Mouse (Mus musculus) left cerebral cortex, adult 11 months (tissue): ENCODE data around the gene Stmn1.
"Not testable (repeated sequence)": the region's sequence is repeated elsewhere in the genome, so short reads cannot be mapped to it uniquely, and the experiment has no call there.

Experiments
- DNase-seq: peaks from one replicate; pipeline ENCODE4 v3.0.0; 2022; ENCODE audit warnings: low spot score

Gene Stmn1

GRCm38 (mm10) chr4:134485151-134485900 lies 17.2 kb downstream of the Stmn1 start:
- DNase-seq = no peak

DNA sequence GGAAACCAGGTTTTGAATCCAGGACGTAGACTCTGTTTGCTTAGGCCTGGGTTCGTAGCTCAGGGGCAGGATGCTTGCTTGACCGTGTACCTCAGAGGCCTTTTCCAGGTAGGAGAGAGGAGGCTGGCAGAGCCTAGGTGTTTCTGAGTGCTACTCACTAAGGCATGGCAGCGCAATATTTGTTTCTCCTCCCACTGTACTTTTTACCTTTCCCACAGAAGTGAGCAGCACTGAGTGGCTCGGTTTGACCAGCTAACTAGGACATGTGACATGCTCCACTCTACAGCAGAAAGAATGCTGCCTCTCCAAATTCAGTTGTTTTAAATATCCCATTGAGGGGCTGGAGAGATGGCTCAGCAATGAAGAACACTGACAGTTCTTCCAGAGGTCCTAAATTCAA lies 20.1 kb downstream of the Stmn1 start:
- no peak for DNase-seq

- DNase-seq = no peak
Measured at GRCm38 (mm10) chr4:134489986-134490665, 22.0 kb downstream of the Stmn1 start.

DNA sequence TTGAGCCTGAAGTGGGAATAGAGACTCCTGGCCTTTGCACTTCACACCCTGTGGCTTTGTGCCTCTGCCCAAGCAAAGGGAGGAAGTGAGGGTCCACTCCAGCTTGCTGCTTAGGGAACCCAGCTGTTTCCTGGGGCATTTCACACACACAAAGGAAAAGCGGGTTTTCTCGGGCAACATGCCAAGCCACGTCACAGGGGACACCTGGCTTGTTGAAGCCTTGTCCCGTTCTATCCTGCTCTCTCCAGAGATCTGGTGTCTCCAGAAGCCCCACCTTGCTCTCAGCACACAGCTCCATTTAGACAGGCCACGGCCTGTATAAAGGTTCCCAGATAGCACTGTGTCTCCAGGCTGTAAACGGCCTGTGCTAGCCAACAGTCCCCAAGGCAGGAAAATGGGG lies 23.6 kb downstream of the Stmn1 start:
- no peak for DNase-seq

- not testable (repeated sequence) for DNase-seq
Measured at GRCm38 (mm10) chr4:134494161-134494560, 26.0 kb downstream of the Stmn1 start.

GRCm38 (mm10) chr4:134494780-134495545 lies 26.8 kb downstream of the Stmn1 start:
- DNase-seq = no peak

- no peak for DNase-seq
Measured at GRCm38 (mm10) chr4:134495546-134495923, 27.4 kb downstream of the Stmn1 start.

DNA sequence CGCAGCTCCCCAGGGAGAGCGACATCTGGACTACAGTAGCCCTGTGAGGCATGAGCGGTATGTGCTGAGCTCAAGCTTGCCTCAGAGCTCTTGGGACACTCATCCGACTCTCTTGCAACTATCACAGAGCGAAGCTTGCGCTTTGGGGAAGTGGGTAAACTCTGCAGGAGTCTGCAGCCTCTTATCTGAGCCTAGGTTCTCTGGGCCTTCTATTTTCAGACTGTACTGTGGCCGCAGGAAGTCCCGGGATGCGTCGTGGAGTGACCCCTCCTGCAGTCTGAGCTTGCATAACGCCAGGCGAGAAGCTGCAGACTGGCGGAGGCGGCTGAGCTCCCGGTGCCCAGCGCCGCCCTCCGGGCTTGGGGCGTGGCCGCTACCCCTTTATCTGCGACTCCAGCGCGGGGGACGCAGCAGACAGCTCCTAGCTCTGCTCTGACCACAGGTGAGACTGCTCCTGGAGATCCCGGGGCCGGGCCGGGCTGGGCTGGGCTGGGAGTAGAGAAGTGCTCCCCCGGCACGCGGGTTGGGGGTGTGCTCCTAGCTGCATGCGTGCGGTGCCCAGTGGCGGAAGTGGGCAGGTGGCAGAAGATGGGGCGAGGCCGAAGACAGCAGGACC lies 28.6 kb downstream of the Stmn1 start, which contains the start of gene Paqr7:
Gene Paqr7 (plus strand): TSS at position 103 of the 616 bp plus-strand sequence.
- peak; percentile 73 for DNase-seq

- no peak for DNase-seq
Measured at GRCm38 (mm10) chr4:134497223-134497622, 29.1 kb downstream of the Stmn1 start.

- DNase-seq = no peak
Measured at GRCm38 (mm10) chr4:134497986-134498731, 30.0 kb downstream of the Stmn1 start.

- DNase-seq = not testable (repeated sequence)
Measured at GRCm38 (mm10) chr4:134498983-134499382, 30.9 kb downstream of the Stmn1 start.

GRCm38 (mm10) chr4:134501095-134501494 lies 33.0 kb downstream of the Stmn1 start:
- no peak for DNase-seq

DNA sequence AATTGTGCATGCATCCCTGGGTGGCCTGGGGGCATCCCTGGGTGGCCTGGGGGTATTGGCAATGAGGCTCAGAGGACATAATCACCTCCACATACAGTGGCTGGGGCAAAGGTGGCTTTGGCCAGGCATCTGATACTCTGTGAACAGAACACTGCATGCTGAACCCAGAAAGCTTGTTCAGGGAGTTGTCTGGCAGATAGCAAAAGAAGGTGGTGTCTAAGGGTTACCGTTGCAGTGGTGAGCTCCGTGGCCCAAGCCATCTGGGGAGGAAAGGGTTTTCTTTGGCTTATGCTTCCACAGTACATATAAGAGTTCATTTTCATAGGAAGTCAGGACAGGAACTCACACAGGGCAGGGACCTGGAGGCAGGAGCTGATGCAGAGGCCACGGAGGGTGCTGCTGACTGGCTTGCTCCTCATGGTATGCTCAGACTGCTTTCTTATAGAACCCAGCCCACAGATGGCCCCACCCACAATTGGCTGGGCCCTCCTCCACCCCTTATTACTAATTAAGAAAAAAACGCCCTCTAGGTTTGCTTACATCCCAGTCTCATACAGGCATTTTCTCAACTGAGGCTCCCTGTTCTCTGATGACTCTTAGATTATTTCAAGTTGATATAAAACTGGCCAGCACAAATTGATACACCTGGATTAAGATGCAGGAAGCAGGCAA lies 35.7 kb downstream of the Stmn1 start:
- no peak for DNase-seq

- DNase-seq = no peak
Measured at GRCm38 (mm10) chr4:134505303-134505789, 37.2 kb downstream of the Stmn1 start.

GRCm38 (mm10) chr4:134505966-134506594 lies 38.0 kb downstream of the Stmn1 start:
- no peak for DNase-seq

DNA sequence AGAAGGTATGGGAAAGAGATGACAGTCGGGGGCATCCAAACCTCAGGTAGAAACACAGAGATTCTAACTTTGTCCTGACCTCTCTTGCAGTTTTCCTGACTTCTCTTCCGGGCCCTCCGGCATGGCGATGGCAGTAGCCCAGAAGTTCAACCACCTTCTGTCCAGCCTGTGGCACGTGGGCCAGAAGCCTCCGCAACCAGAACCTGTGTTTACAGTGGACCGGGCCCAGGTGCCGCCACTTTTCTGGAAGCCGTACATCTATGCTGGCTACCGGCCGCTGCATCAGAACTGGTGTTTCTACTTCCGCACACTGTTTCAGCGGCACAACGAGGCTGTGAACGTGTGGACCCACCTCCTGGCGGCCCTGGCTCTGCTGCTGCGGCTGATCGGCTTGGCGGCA lies 38.6 kb downstream of the Stmn1 start:
- no peak for DNase-seq

DNA sequence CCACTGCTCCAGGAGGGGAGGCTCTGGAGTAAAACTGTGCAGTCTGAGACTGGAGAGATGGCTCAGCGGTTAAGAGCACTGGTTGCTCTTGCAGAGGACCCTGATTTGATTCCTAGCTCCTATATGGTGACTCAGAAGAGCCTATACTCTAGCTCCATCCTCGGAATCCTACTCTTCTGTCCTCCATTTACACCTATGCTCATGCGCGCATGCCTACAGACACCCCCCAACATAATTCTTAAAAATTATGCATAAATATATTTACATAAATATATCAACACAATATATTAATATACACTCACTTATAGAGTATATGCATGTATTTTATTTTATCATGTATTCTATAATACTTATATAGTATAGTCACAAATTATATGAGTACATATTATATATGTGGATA lies 42.3 kb downstream of the Stmn1 start:
- no peak for DNase-seq

- DNase-seq = peak; percentile 77
Measured at GRCm38 (mm10) chr4:134510845-134511411, 42.8 kb downstream of the Stmn1 start, which contains the start of gene Aunip. Gene Aunip, plus strand, starts transcription at chr4:134510999.

DNA sequence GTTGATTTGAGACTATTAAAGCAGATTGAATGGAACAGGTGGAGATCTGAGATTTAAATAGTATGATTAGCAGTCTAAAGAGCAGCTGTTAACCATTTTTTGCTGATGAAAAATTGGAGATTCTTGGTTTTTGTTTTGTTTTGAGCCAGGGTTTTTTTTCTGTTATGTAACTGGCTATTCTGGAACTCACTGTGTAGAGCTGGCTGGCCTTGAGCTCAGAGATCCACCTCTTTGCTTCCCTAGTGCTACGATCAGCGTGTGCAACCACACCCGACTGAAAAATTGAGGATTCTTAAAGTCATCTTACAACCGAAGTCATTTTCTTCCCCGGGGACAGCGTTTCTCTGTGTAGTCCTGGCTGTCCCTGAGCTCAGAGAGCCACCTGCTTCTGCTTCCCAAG lies 43.6 kb downstream of the Stmn1 start:
- no peak for DNase-seq

- no peak for DNase-seq
Measured at GRCm38 (mm10) chr4:134512798-134513197, 44.7 kb downstream of the Stmn1 start.
